Mouse (Mus musculus) liver, postnatal 0 days (tissue): ENCODE results near the gene Cd151. TPM values are rescaled to one million over a fixed set of nuclear protein-coding genes. Genes with fewer than 3 reads are reported as not detected.

ENCODE experiments used
- ATAC-seq: fragments of 200-750 bp; cut with Nextera tagmentation; 2 replicates; pipeline ENCODE4 v1.8.0; 2017; ENCODE audit warnings: mild to moderate bottlenecking, moderate library complexity
- DNase-seq: peaks from one replicate; pipeline ENCODE4 v3.0.0-alpha.2; 2016
- H3K27ac ChIP-seq: fragments of 300-500 bp; sonication (generic); 2 replicates; pipeline ENCODE4 v1.5.1; 2014; ENCODE audit warnings: antibody characterized with exemption, moderate library complexity, mild to moderate bottlenecking, low read depth
- H3K27me3 ChIP-seq: fragments of 300-500 bp; sonication (generic); 2 replicates; pipeline ENCODE4 v1.6.1; 2014; ENCODE audit warnings: low read length, control low read depth, mixed read lengths; ENCODE audit not compliant: insufficient read depth
- H3K36me3 ChIP-seq: fragments of 300-500 bp; sonication (generic); replicated peaks from 2 replicates; pipeline ENCODE4 v1.6.1; 2014; ENCODE audit warnings: mild to moderate bottlenecking, control low read depth, low read length, moderate library complexity, mixed read lengths; ENCODE audit not compliant: insufficient read depth
- H3K4me1 ChIP-seq: fragments of 300-500 bp; sonication (generic); 2 replicates; pipeline ENCODE4 v1.6.1; 2014; ENCODE audit warnings: antibody characterized with exemption, mild to moderate bottlenecking, control low read depth; ENCODE audit not compliant: insufficient read depth
- H3K4me2 ChIP-seq: fragments of 300-500 bp; sonication (generic); 2 replicates; pipeline ENCODE4 v1.6.1; 2014; ENCODE audit warnings: low read depth, mild to moderate bottlenecking, low read length, moderate library complexity, mixed read lengths
- H3K4me3 ChIP-seq: fragments of 300-500 bp; sonication (generic); 2 replicates; pipeline ENCODE4 v1.5.1; 2014; ENCODE audit warnings: low read depth, low read length
- H3K9ac ChIP-seq: fragments of 300-500 bp; sonication (generic); replicated peaks from 2 replicates; pipeline ENCODE4 v1.6.1; 2014; ENCODE audit warnings: mild to moderate bottlenecking, moderate library complexity
- H3K9me3 ChIP-seq: fragments of 300-500 bp; sonication (generic); 2 replicates; pipeline ENCODE4 v1.6.1; 2016; ENCODE audit warnings: mild to moderate bottlenecking, control low read depth, low read length, mixed read lengths
- CTCF ChIP-seq: sonication (generic); IDR thresholded peaks from 2 replicates; pipeline ENCODE4 v1.5.1; 2016; ENCODE audit warnings: antibody characterized with exemption, low read depth
- EP300 ChIP-seq: IDR thresholded peaks from 2 replicates; pipeline ENCODE4 v1.6.1; 2016; ENCODE audit warnings: antibody characterized with exemption, low read depth, mild to moderate bottlenecking
- WGBS: fragments of 180-500 bp; shearing (Covaris S2); extraction: QIAGEN DNeasy Blood & Tissue Kit; methylation state at CpG from one replicate; pipeline ENCODE4 v1.1.7; 2014; ENCODE audit not compliant: insufficient replicate concordance; 5-methylcytosine and 5-hydroxymethylcytosine counted together
- polyA plus RNA-seq: library from polyadenylated mRNA; unstranded; fragments of >200 nt; fragmentation: Nextera tagmentation; extraction: Ambion mirVana; gene quantifications from 2 replicates; pipeline ENCODE4 v1.2.1, GENCODE M21; 2015

Cd151 gene
- polyA plus RNA-seq, 1 experiment from 2014 or later: 6.6 TPM

- Histone ChIP-seq H3K27me3 (no peaks in the 10 kb centered on the region), H3K4me3 (no peak overlapping the region), H3K9me3 (no peaks in the 10 kb centered on the region), H3K36me3 (0 out of 2 replicates have a peak, but pooled peaks cover 5% of the 10 kb centered on the region), H3K4me2 (no peak overlapping the region), H3K27ac (no peak overlapping the region), H3K4me1 (peaks cover 4% of the 10 kb centered on the region; the same call in 1 of the 2 replicates), H3K9ac (no peak overlapping the region)
- 96% methylated on average over 5 of the region's 5 CpGs for WGBS
- DNase-seq: no peak
- no peak for TF ChIP-seq CTCF
- TF ChIP-seq EP300: no peak
- no peak for ATAC-seq
These were observed 35.3 kb downstream of the Cd151 start for GRCm38 (mm10) chr7:141502556-141502905.

GRCm38 (mm10) chr7:141506278-141506677, 39.1 kb downstream of the Cd151 start:
- peaks cover 15% of the 10 kb centered on the region; the same call in 1 of the 2 replicates for H3K36me3 ChIP-seq

GRCm38 (mm10) chr7:141508160-141508559, 41.0 kb downstream of the Cd151 start:
- Histone ChIP-seq H3K4me1 (no peaks in the 10 kb centered on the region), H3K4me2 (peak overlapping the region; percentile 67), H3K27me3 (no peaks in the 10 kb centered on the region), H3K9me3 (no peaks in the 10 kb centered on the region), H3K9ac (peak overlapping the region; percentile 70), H3K4me3 (peak overlapping the region; percentile 53), H3K36me3 (peaks cover 17% of the 10 kb centered on the region), H3K27ac (peak overlapping the region; percentile 60)
- DNase-seq: no peak
- TF ChIP-seq EP300: no peak
- no peak for TF ChIP-seq CTCF
- peak; percentile 48 for ATAC-seq

More at GRCm38 (mm10) chr7:141506278-141506677, 39.1 kb downstream of the Cd151 start:
- Histone ChIP-seq H3K27ac (peak overlapping the region; percentile 60), H3K9me3 (no peaks in the 10 kb centered on the region), H3K27me3 (no peaks in the 10 kb centered on the region), H3K4me1 (peaks cover 4% of the 10 kb centered on the region; the same call in 1 of the 2 replicates), H3K4me2 (peak overlapping the region; percentile 67), H3K9ac (peak overlapping the region; percentile 70), H3K4me3 (peak overlapping the region; percentile 53)
- DNase-seq (no peak), ATAC-seq (peak; percentile 62)
- 69% methylated on average over 2 of the region's 2 CpGs for WGBS
- no peak for TF ChIP-seq EP300
- no peak for TF ChIP-seq CTCF

GRCm38 (mm10) chr7:141510196-141510595, 43.0 kb downstream of the Cd151 start:
- no peak for TF ChIP-seq CTCF
- no peak for TF ChIP-seq EP300
- Histone ChIP-seq H3K9me3 (no peaks in the 10 kb centered on the region), H3K36me3 (peaks cover 20% of the 10 kb centered on the region), H3K27ac (no peak overlapping the region), H3K4me1 (no peaks in the 10 kb centered on the region), H3K9ac (no peak overlapping the region), H3K27me3 (no peaks in the 10 kb centered on the region), H3K4me3 (no peak overlapping the region), H3K4me2 (no peak overlapping the region)
- WGBS: 88% methylated on average over 5 of the region's 5 CpGs
- ATAC-seq (no peak), DNase-seq (no peak)

GRCm38 (mm10) chr7:141510681-141511191, 43.5 kb downstream of the Cd151 start:
- H3K4me2 ChIP-seq: no peak overlapping the region
- TF ChIP-seq EP300: no peak
- TF ChIP-seq CTCF: no peak
- H3K27ac ChIP-seq: no peak overlapping the region
- no peak for DNase-seq
- 91% methylated on average over 8 of the region's 8 CpGs for WGBS
- H3K4me3 ChIP-seq: no peak overlapping the region
- ATAC-seq: no peak
- peaks cover 21% of the 10 kb centered on the region for H3K36me3 ChIP-seq
- no peaks in the 10 kb centered on the region for H3K27me3 ChIP-seq
- H3K9me3 ChIP-seq: no peaks in the 10 kb centered on the region
- H3K4me1 ChIP-seq: no peaks in the 10 kb centered on the region
- H3K9ac ChIP-seq: no peak overlapping the region

GRCm38 (mm10) chr7:141517638-141518037, 50.4 kb downstream of the Cd151 start:
- no peaks in the 10 kb centered on the region for H3K27me3 ChIP-seq
- DNase-seq (peak; percentile 40), ATAC-seq (peak; percentile 90)
- H3K4me2 ChIP-seq: no peak overlapping the region
- H3K9ac ChIP-seq: no peak overlapping the region
- no peak overlapping the region for H3K4me3 ChIP-seq
- peaks cover 13% of the 10 kb centered on the region for H3K4me1 ChIP-seq
- peaks cover 7% of the 10 kb centered on the region for H3K36me3 ChIP-seq
- TF ChIP-seq EP300 (no peak), CTCF (no peak)
- H3K27ac ChIP-seq: peak overlapping the region; percentile 86
- 59% methylated on average over 4 of the region's 4 CpGs for WGBS
- no peaks in the 10 kb centered on the region for H3K9me3 ChIP-seq

GRCm38 (mm10) chr7:141518296-141518695, 51.1 kb downstream of the Cd151 start:
- 84% methylated on average over 5 of the region's 5 CpGs for WGBS
- H3K9me3 ChIP-seq: no peaks in the 10 kb centered on the region
- DNase-seq: no peak

More at GRCm38 (mm10) chr7:141518296-141518695, 51.1 kb downstream of the Cd151 start:
- Histone ChIP-seq H3K9ac (no peak overlapping the region), H3K36me3 (peaks cover 7% of the 10 kb centered on the region; the same call in 1 of the 2 replicates), H3K27me3 (no peaks in the 10 kb centered on the region), H3K4me2 (no peak overlapping the region), H3K4me1 (peaks cover 13% of the 10 kb centered on the region), H3K27ac (peak overlapping the region; percentile 86), H3K4me3 (no peak overlapping the region)
- ATAC-seq: no peak
- TF ChIP-seq CTCF (no peak), EP300 (no peak)
